Mouse (Mus musculus): ENCODE data around the gene Tfap2a. TPM values are rescaled to one million over a fixed set of nuclear protein-coding genes. Genes with fewer than 3 reads are reported as not detected.

Gene Tfap2a
- polyA plus RNA-seq, 1 experiment from 2014 or later: 3.3 TPM

DNA sequence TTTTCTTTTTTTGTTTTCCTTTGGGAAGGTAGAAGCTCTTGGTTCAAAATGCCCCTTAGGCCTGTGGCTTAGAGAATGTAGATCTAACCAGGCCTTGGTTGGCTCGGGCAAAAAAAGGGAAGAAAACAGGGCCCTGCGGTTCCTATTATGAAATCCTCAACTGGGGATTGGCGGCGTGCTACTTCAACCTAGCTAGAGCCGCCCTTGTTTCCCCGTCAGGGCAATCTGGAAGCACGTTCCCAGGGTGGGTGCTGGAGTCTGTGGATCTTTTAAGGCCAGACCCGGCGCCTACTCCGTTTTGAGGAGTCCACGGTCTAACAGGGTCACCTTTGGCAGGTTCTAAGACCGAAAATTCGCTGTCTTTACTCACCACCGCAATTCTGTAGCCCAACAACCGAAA lies 1.1 kb downstream of the Tfap2a start:
- peak; percentile 59 for DNase-seq (ENCODE audit: low spot score)
- H3K27ac ChIP-seq (ENCODE audit: low read depth, low read length): no peak overlapping the region
- no peak overlapping the region for H3K4me3 ChIP-seq (ENCODE audit: low read depth, low read length)
- WGBS: under 1% methylated on average over 15 of the region's 15 CpGs
- peaks cover 4% of the 10 kb centered on the region; the same call in 1 of the 2 replicates for H3K4me1 ChIP-seq (replicated peaks; ENCODE audit: control insufficient read depth, insufficient read depth, low read length)
- no peak for ATAC-seq (replicated peaks; ENCODE audit: low FRiP score)
- H3K9ac ChIP-seq (ENCODE audit: low read length): no peak overlapping the region
- peaks cover 98% of the 10 kb centered on the region for H3K27me3 ChIP-seq (ENCODE audit: control insufficient read depth, insufficient read depth, low read length)
- H3K36me3 ChIP-seq (ENCODE audit: control insufficient read depth, insufficient read depth, low read length): no peaks in the 10 kb centered on the region
- no peaks in the 10 kb centered on the region for H3K9me3 ChIP-seq (ENCODE audit: control insufficient read depth, low read length)
- no peak overlapping the region for H3K4me2 ChIP-seq (ENCODE audit: low read depth, low read length, severe bottlenecking)

GRCm38 (mm10) chr13:40736107-40736780 lies 1.9 kb downstream of the Tfap2a start:
- Histone ChIP-seq H3K27ac (ENCODE audit: low read depth, low read length) (no peak overlapping the region), H3K36me3 (ENCODE audit: control insufficient read depth, insufficient read depth, low read length) (no peaks in the 10 kb centered on the region), H3K27me3 (ENCODE audit: control insufficient read depth, insufficient read depth, low read length) (peaks cover 98% of the 10 kb centered on the region), H3K9me3 (ENCODE audit: control insufficient read depth, low read length) (no peaks in the 10 kb centered on the region), H3K4me1 (replicated peaks; ENCODE audit: control insufficient read depth, insufficient read depth, low read length) (peaks cover 5% of the 10 kb centered on the region; the same call in 1 of the 2 replicates), H3K9ac (ENCODE audit: low read length) (no peak overlapping the region), H3K4me2 (ENCODE audit: low read depth, low read length, severe bottlenecking) (no peak overlapping the region), H3K4me3 (ENCODE audit: low read depth, low read length) (no peak overlapping the region)
- WGBS: 3% methylated on average over 19 of the region's 19 CpGs
- DNase-seq (ENCODE audit: low spot score) (peak; percentile 59), ATAC-seq (replicated peaks; ENCODE audit: low FRiP score) (no peak)

GRCm38 (mm10) chr13:40735416-40736106 lies 2.6 kb downstream of the Tfap2a start:
- Histone ChIP-seq H3K36me3 (ENCODE audit: control insufficient read depth, insufficient read depth, low read length) (no peaks in the 10 kb centered on the region), H3K4me1 (replicated peaks; ENCODE audit: control insufficient read depth, insufficient read depth, low read length) (peaks cover 6% of the 10 kb centered on the region; the same call in 1 of the 2 replicates), H3K27ac (ENCODE audit: low read depth, low read length) (no peak overlapping the region), H3K4me3 (ENCODE audit: low read depth, low read length) (no peak overlapping the region), H3K4me2 (ENCODE audit: low read depth, low read length, severe bottlenecking) (no peak overlapping the region), H3K9ac (ENCODE audit: low read length) (no peak overlapping the region), H3K27me3 (ENCODE audit: control insufficient read depth, insufficient read depth, low read length) (peaks cover 93% of the 10 kb centered on the region), H3K9me3 (ENCODE audit: control insufficient read depth, low read length) (no peaks in the 10 kb centered on the region)
- DNase-seq (ENCODE audit: low spot score): no peak
- 5% methylated on average over 17 of the region's 17 CpGs for WGBS
- no peak for ATAC-seq (replicated peaks; ENCODE audit: low FRiP score)

GRCm38 (mm10) chr13:40734316-40734965 lies 3.7 kb downstream of the Tfap2a start:
- peak overlapping the region; percentile 42; the same call in 1 of the 2 replicates for H3K4me3 ChIP-seq (ENCODE audit: low read depth, low read length)
- H3K36me3 ChIP-seq (ENCODE audit: control insufficient read depth, insufficient read depth, low read length): no peaks in the 10 kb centered on the region
- no peak overlapping the region for H3K27ac ChIP-seq (ENCODE audit: low read depth, low read length)
- peaks cover 88% of the 10 kb centered on the region for H3K27me3 ChIP-seq (ENCODE audit: control insufficient read depth, insufficient read depth, low read length)
- under 1% methylated on average over 33 of the region's 33 CpGs for WGBS
- peak overlapping the region; percentile 41 for H3K4me2 ChIP-seq (ENCODE audit: low read depth, low read length, severe bottlenecking)
- peaks cover 6% of the 10 kb centered on the region; the same call in 1 of the 2 replicates for H3K4me1 ChIP-seq (replicated peaks; ENCODE audit: control insufficient read depth, insufficient read depth, low read length)
- ATAC-seq (replicated peaks; ENCODE audit: low FRiP score) (no peak), DNase-seq (ENCODE audit: low spot score) (peak; percentile 57)
- no peak overlapping the region for H3K9ac ChIP-seq (ENCODE audit: low read length)
- H3K9me3 ChIP-seq (ENCODE audit: control insufficient read depth, low read length): no peaks in the 10 kb centered on the region

DNA sequence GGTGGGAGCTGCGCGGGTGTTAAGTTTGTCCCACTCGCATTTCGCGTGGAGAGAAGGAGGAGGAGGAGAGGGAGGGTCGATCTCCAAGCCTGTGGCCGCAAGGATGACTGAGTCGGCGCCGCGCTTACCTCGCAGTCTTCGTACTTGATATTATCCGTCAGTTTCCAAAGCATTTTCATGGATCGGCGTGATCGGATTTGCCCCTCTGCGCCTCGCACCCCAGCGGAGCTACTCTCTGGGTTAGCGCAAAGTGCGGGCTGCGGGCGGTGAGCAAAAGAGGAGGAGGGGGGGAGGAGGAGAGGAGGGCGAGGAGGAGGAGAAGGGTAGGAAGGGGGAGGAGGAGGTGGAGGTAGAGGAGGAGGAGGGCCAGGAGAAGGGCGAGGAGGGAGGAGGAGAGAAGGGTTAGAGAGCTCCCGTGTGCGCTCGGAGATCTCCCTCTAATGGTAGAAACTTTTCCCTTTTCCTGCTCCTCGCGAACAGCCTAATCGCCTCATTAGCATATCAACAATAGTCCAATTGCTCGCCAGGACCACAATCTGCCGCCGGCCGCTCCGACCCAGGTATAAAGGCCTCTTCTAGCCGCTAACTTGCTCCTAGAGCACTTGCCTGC lies 4.5 kb downstream of the Tfap2a start:
- Histone ChIP-seq H3K9ac (ENCODE audit: low read length) (no peak overlapping the region), H3K27me3 (ENCODE audit: control insufficient read depth, insufficient read depth, low read length) (peaks cover 86% of the 10 kb centered on the region), H3K4me3 (ENCODE audit: low read depth, low read length) (peak overlapping the region; percentile 42), H3K9me3 (ENCODE audit: control insufficient read depth, low read length) (no peaks in the 10 kb centered on the region), H3K27ac (ENCODE audit: low read depth, low read length) (no peak overlapping the region), H3K4me1 (replicated peaks; ENCODE audit: control insufficient read depth, insufficient read depth, low read length) (peaks cover 6% of the 10 kb centered on the region; the same call in 1 of the 2 replicates), H3K36me3 (ENCODE audit: control insufficient read depth, insufficient read depth, low read length) (no peaks in the 10 kb centered on the region), H3K4me2 (ENCODE audit: low read depth, low read length, severe bottlenecking) (peak overlapping the region; percentile 41)
- DNase-seq (ENCODE audit: low spot score) (peak; percentile 75), ATAC-seq (replicated peaks; ENCODE audit: low FRiP score) (peak; percentile 43)
- 0% methylated on average over 37 of the region's 38 CpGs for WGBS

DNA sequence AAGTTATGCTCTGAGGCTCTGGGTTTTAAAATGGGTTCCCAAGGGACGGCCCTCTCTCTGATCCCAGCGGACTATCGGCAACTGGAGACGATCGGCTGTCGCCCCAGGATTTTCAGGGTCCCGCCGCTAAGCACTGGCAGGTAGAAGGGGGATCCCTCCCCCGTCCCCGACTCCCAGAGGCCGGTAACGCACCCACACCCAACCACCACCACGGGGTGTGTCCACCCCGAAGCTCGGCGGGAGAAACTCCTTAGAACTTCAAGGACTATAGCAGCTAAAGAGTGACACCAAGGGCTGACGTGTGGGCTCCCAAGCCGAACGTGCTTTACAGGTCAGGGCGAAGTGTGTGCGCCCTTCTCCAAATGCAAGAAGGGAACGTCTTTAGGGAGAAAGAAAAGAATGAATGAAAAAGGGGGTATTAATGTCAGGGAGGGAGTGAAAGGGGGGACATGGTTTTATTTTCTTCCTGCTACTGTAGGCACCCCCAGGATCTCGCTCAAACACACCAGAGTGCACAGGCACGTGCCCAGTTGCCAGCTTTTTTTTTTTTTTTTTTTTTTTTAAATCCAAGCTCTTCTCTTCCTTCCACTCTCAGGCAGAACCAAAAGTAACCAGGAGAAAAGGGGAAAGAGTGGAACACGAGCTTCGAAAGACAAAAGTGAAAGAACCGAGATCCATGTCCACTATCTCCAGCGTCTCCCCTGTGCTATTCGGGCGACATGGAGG lies 5.2 kb downstream of the Tfap2a start:
- H3K4me1 ChIP-seq (replicated peaks; ENCODE audit: control insufficient read depth, insufficient read depth, low read length): peaks cover 8% of the 10 kb centered on the region; the same call in 1 of the 2 replicates
- H3K27me3 ChIP-seq (ENCODE audit: control insufficient read depth, insufficient read depth, low read length): peaks cover 86% of the 10 kb centered on the region
- under 1% methylated on average over 30 of the region's 30 CpGs for WGBS
- no peaks in the 10 kb centered on the region for H3K9me3 ChIP-seq (ENCODE audit: control insufficient read depth, low read length)
- H3K36me3 ChIP-seq (ENCODE audit: control insufficient read depth, insufficient read depth, low read length): no peaks in the 10 kb centered on the region
- peak overlapping the region; percentile 41 for H3K4me2 ChIP-seq (ENCODE audit: low read depth, low read length, severe bottlenecking)
- ATAC-seq (replicated peaks; ENCODE audit: low FRiP score) (no peak), DNase-seq (ENCODE audit: low spot score) (peak; percentile 60)
- peak overlapping the region; percentile 42 for H3K4me3 ChIP-seq (ENCODE audit: low read depth, low read length)
- H3K27ac ChIP-seq (ENCODE audit: low read depth, low read length): no peak overlapping the region
- H3K9ac ChIP-seq (ENCODE audit: low read length): no peak overlapping the region

- peaks cover 8% of the 10 kb centered on the region; the same call in 1 of the 2 replicates for H3K4me1 ChIP-seq (replicated peaks; ENCODE audit: control insufficient read depth, insufficient read depth, low read length)
- no peaks in the 10 kb centered on the region for H3K9me3 ChIP-seq (ENCODE audit: control insufficient read depth, low read length)
- DNase-seq (ENCODE audit: low spot score) (peak; percentile 54), ATAC-seq (replicated peaks; ENCODE audit: low FRiP score) (no peak)
- H3K9ac ChIP-seq (ENCODE audit: low read length): no peak overlapping the region
- H3K27ac ChIP-seq (ENCODE audit: low read depth, low read length): no peak overlapping the region
- peaks cover 82% of the 10 kb centered on the region for H3K27me3 ChIP-seq (ENCODE audit: control insufficient read depth, insufficient read depth, low read length)
- 0% methylated on average over 11 of the region's 11 CpGs for WGBS
- peak overlapping the region; percentile 12; the same call in 1 of the 2 replicates for H3K4me2 ChIP-seq (ENCODE audit: low read depth, low read length, severe bottlenecking)
- H3K4me3 ChIP-seq (ENCODE audit: low read depth, low read length): peak overlapping the region; percentile 42
- no peaks in the 10 kb centered on the region for H3K36me3 ChIP-seq (ENCODE audit: control insufficient read depth, insufficient read depth, low read length)
These were observed 6.1 kb downstream of the Tfap2a start for GRCm38 (mm10) chr13:40732085-40732484.
